Mouse (Mus musculus) neural tube, embryonic 14.5 days (tissue): ENCODE measurements around the gene Gpr180. TPM values are rescaled to one million over a fixed set of nuclear protein-coding genes. Genes with fewer than 3 reads are reported as not detected.
"Not testable (repeated sequence)": the region's sequence is repeated elsewhere in the genome, so short reads cannot be mapped to it uniquely, and the experiment has no call there.

ENCODE experiments used
- ATAC-seq: fragments of 200-750 bp; cut with Nextera tagmentation; 2 replicates; pipeline ENCODE4 v1.8.0; 2017; ENCODE audit warnings: low read depth, mild to moderate bottlenecking, moderate TSS enrichment, moderate library complexity
- H3K27ac ChIP-seq: fragments of 300-500 bp; sonication (generic); 2 replicates; pipeline ENCODE4 v1.5.1; 2014; ENCODE audit warnings: low read depth, mild to moderate bottlenecking, control low read depth, low read length, moderate library complexity, mixed read lengths
- H3K27me3 ChIP-seq: fragments of 300-500 bp; sonication (generic); 2 replicates; pipeline ENCODE4 v1.6.1; 2014; ENCODE audit warnings: low read length; ENCODE audit not compliant: control insufficient read depth, insufficient read depth
- H3K36me3 ChIP-seq: fragments of 300-500 bp; sonication (generic); 2 replicates; pipeline ENCODE4 v1.6.1; 2014; ENCODE audit warnings: low read length, mixed read lengths; ENCODE audit not compliant: control insufficient read depth, insufficient read depth
- H3K4me1 ChIP-seq: fragments of 300-500 bp; sonication (generic); 2 replicates; pipeline ENCODE4 v1.6.1; 2014; ENCODE audit warnings: low read length; ENCODE audit not compliant: control insufficient read depth, insufficient read depth
- H3K4me2 ChIP-seq: fragments of 300-500 bp; sonication (generic); 2 replicates; pipeline ENCODE4 v1.6.1; 2014; ENCODE audit warnings: mild to moderate bottlenecking, low read depth, low read length, control low read depth
- H3K4me3 ChIP-seq: fragments of 300-500 bp; sonication (generic); 2 replicates; pipeline ENCODE4 v1.5.1; 2014; ENCODE audit warnings: low read depth, low read length, control low read depth, mixed read lengths
- H3K9ac ChIP-seq: fragments of 300-500 bp; sonication (generic); replicated peaks from 2 replicates; pipeline ENCODE4 v1.6.1; 2014; ENCODE audit warnings: low read depth, mild to moderate bottlenecking, control low read depth, low read length, mixed read lengths
- H3K9me3 ChIP-seq: fragments of 300-500 bp; sonication (generic); 2 replicates; pipeline ENCODE4 v1.6.1; 2016; ENCODE audit warnings: low read length; ENCODE audit not compliant: control insufficient read depth
- WGBS: fragments of 180-500 bp; shearing (Covaris S2); extraction: QIAGEN DNeasy Blood & Tissue Kit; methylation state at CpG from one replicate; pipeline ENCODE4 v1.1.7; 2014; 5-methylcytosine and 5-hydroxymethylcytosine counted together
- polyA plus RNA-seq: library from polyadenylated mRNA; unstranded; fragments of >200 nt; fragmentation: Nextera tagmentation; extraction: Ambion mirVana; gene quantifications from 2 replicates; pipeline ENCODE4 v1.2.1, GENCODE M21; 2014

The Gpr180 gene
- polyA plus RNA-seq, result 47.6 and 51.5 TPM in 2 replicates

DNA sequence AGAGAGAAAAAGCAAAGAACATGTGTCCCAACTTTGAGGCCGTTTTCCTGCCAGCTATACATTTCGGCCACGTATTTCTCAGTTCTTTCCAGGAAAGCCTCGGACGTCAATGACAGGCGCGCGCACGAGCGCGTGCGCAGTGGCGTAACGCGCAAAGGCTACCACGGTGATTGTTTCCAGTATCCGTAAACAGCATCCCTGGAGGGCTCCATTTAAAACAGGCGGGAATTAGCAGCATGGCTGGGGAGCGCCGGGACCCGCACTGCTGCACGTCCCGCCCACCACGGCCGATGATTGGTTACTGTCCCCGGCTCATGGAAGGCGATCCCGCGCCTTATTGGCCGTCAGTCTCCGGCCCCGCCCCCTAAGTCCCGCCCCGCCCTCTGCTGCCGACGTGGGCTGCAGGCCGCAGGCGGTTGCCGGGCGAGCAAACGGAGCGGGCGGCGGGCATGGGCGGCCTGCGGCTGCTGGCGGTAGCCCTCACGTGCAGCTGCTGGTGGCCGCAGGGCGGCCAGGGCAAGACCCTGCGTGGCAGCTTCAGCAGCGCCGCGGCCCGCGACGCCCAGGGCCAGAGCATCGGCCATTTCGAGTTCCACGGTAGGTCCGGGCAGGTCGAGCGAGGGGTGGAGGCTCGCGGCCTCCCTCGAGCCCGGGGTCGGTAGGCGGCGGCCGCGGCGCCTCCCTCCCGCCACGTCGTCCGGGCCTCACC, at the start of gene Gpr180:
Gene Gpr180 (plus strand): TSS at position 415 of the 709 bp plus-strand sequence.
- Histone ChIP-seq H3K4me3 (peak within 1 kb of the TSS; percentile 84), H3K27ac (peak within 1 kb of the TSS; percentile 77), H3K4me1 (peaks cover 10% of the 10 kb centered on the region), H3K27me3 (no peaks in the 10 kb centered on the region), H3K9me3 (no peaks in the 10 kb centered on the region), H3K4me2 (peak within 1 kb of the TSS; percentile 86), H3K36me3 (peaks cover 6% of the 10 kb centered on the region; the same call in 1 of the 2 replicates), H3K9ac (peak within 1 kb of the TSS; percentile 87)
- ATAC-seq, result peak; percentile 98
- under 1% methylated on average over 57 of the region's 77 CpGs for WGBS

DNA sequence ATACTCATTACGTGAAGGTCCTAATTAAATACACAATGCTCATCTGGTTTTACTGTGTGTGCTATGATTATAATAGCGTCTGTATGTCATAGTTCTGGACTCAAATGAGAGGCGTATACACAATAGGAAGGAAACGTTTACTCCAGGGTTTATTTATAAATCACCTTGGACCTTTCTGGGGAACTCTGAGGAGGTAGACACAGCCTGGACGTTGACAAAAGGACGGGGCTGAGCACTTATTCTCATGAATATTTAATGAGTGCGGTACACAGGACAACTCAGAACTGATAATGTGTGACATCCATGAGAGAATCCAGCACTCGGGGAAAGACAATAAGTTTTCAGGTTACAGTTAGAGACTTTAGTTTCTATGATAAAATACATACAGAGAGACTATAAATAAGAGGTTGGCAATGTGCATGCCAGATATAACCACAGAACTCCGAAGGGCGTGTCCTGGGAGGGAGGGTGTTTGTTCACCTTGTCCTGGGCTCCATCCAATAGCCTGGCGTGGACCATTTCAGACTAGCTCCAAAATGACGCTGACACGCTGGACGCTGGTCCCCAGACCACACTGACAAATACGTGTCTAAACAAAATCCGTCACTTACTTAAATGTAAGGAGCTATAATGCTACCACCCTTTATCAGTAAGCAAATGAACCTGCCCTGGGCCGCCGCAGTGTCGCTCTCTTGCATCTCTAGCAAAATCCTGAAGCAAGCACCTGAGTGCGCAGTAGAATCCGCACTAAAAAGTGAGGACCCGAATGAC, 48.3 kb upstream of the Gpr180 start:
- no peaks in the 10 kb centered on the region for H3K9me3 ChIP-seq
- peak overlapping the region; percentile 67 for H3K4me2 ChIP-seq
- WGBS, result 5% methylated on average over 22 of the region's 22 CpGs
- H3K4me1 ChIP-seq, result peaks cover 8% of the 10 kb centered on the region; the same call in 1 of the 2 replicates
- H3K27me3 ChIP-seq, result no peaks in the 10 kb centered on the region
- H3K9ac ChIP-seq, result peak overlapping the region; percentile 52
- H3K4me3 ChIP-seq, result peak overlapping the region; percentile 60
- ATAC-seq, result peak; percentile 34; the same call in 1 of the 2 replicates
- H3K27ac ChIP-seq, result peak overlapping the region; percentile 28; the same call in 1 of the 2 replicates
- H3K36me3 ChIP-seq, result no peaks in the 10 kb centered on the region

DNA sequence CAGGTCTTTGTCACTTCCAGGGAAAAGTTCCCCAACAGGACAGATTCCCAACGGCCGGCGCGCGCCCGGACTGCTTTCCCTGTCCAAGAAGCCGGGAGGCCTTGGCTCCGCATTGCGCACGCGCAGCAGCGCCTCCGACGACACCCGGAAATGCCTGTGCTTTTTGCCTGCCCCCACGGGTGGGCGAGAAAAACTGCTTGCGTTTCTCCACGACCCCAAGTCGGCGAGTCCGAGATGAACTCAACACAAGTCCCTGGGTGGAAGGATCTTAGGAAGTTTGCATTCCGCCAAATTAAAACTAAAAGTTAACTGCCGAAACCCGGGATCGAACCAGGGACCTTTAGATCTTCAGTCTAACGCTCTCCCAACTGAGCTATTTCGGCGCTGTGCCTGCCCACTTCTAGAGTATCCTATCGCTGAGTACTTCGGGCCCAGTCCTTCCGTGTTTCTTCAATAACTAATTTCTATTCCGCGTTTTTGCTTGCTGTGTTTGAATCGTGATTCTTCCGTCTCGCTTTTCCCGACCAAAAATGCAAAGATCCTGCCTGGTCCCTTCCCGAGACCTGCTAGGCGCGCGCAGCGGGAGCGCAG, 47.6 kb upstream of the Gpr180 start:
- H3K4me1 ChIP-seq, result peaks cover 8% of the 10 kb centered on the region; the same call in 1 of the 2 replicates
- H3K4me3 ChIP-seq, result peak overlapping the region; percentile 60
- peak; percentile 84 for ATAC-seq
- WGBS, result under 1% methylated on average over 44 of the region's 44 CpGs
- no peaks in the 10 kb centered on the region for H3K36me3 ChIP-seq
- H3K9ac ChIP-seq, result peak overlapping the region; percentile 52
- H3K4me2 ChIP-seq, result peak overlapping the region; percentile 67
- no peaks in the 10 kb centered on the region for H3K9me3 ChIP-seq
- H3K27me3 ChIP-seq, result no peaks in the 10 kb centered on the region
- peak overlapping the region; percentile 28; the same call in 1 of the 2 replicates for H3K27ac ChIP-seq

DNA sequence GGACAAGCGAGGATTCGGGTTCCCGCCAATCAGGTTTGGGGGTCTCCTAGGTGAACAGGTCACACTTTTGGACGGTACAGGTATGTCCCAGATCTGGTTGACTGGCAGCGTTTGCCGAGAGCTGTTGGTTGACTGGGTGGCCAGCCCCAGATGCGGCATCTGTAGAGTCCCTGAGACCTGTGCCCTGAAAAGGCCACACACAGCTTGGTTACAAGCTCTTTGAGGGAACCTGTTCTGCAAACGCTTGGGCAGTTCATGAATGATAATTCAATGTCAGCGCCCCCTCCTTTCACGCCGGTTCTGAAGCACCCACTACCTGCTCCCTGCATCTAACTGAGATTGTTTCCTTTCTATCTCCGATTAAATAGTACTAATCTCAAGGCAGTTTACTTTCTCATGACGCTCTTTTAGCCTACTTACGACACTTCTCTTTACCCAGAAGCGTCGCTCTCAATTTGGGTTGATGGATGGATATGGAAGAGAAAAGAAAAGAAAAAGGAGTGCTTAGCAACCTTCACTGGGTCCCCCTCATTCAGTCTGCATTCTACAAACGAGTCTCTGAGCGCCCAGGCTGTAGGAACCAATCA, 47.1 kb upstream of the Gpr180 start:
- under 1% methylated on average over 18 of the region's 18 CpGs for WGBS
- Histone ChIP-seq H3K9ac (peak overlapping the region; percentile 52), H3K36me3 (no peaks in the 10 kb centered on the region), H3K4me3 (peak overlapping the region; percentile 60), H3K9me3 (no peaks in the 10 kb centered on the region), H3K27me3 (no peaks in the 10 kb centered on the region), H3K27ac (peak overlapping the region; percentile 28; the same call in 1 of the 2 replicates), H3K4me1 (peaks cover 8% of the 10 kb centered on the region; the same call in 1 of the 2 replicates), H3K4me2 (peak overlapping the region; percentile 67)
- ATAC-seq, result peak; percentile 54

DNA sequence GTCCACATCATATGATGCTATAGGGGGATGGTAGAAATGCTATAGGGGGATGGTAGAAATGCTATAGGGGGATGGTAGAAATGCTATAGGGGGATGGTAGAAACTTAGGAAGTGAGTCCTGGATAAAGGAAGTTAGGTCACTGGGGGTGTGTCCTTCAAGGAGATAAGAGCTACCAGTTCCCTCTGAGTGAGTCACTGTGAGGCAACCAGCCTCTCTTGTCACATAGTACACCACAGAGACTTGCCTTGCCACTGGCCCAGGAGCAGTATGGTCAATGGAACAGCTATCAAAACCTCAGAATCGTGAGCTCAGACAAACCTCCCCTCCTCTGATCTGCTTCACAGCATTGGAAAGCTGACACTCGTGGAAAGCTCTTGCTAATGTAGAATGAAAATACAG, 38.7 kb upstream of the Gpr180 start:
- 75% methylated on average over 2 of the region's 2 CpGs for WGBS

DNA sequence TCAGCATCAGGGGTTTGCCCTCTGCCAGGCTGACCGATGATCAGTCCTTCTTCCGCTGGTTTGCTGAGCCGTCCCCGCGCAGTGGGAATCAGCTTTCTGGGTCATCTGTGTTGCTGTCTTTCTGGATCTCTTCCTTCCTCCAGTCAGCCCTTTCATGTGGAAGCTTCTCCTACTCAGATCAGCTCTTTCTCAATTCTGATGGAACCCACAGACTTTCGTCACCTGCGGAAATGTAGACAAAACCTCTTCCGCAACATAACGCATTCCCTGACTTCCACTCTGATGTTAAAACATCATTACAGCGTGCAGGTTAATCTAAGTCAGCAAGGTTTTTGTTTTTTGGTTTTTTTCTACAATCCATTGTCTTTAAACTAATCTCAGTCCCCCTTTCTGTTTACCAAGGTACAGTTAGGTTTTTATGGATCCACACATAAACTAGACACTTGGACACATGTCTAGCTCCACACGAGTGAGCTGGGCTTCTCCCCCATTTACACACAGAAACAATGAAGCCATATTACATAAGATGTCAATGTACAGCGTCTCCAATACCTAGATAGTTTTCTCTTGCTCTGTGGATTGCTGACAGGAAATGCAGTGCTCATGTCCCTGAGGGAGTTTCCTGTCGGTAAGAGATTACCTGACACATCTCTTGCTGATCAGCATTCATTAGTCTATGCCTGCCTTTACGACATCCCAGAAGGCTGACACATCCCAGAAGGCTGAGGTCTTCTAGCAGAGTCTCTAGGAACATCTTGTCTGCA, 35.5 kb upstream of the Gpr180 start:
- no peak overlapping the region for H3K4me2 ChIP-seq
- no peaks in the 10 kb centered on the region for H3K9me3 ChIP-seq
- H3K27ac ChIP-seq, result no peak overlapping the region
- no peak overlapping the region for H3K9ac ChIP-seq
- no peak for ATAC-seq
- H3K4me1 ChIP-seq, result no peaks in the 10 kb centered on the region
- H3K4me3 ChIP-seq, result no peak overlapping the region
- 84% methylated on average over 14 of the region's 14 CpGs for WGBS
- H3K27me3 ChIP-seq, result no peaks in the 10 kb centered on the region
- H3K36me3 ChIP-seq, result no peaks in the 10 kb centered on the region

More for the DNA sequence above, 38.7 kb upstream of the Gpr180 start:
- Histone ChIP-seq H3K4me3 (no peak overlapping the region), H3K4me1 (no peaks in the 10 kb centered on the region), H3K4me2 (no peak overlapping the region), H3K9me3 (no peaks in the 10 kb centered on the region), H3K27ac (no peak overlapping the region), H3K36me3 (no peaks in the 10 kb centered on the region), H3K9ac (no peak overlapping the region), H3K27me3 (no peaks in the 10 kb centered on the region)
- no peak for ATAC-seq

DNA sequence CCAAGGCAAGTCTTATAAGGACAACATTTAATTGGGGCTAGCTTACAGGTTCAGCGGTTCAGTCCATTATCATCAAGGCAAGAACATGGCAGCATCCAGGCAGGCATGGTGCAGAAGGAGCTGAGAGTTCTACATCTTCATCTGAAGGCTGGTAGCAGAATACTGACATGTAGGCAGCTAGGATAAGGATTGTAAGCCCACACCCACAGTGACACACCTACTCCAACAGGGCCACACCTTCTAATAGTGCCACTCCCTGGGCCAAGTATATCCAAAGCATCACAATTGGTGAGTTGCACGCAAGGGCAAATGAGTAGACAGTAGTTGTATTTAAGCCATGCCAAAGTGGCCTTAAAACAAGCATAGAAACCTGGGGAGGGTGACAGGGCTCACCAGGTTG, 29.5 kb upstream of the Gpr180 start:
- H3K27me3 ChIP-seq, H3K9me3 ChIP-seq, H3K4me1 ChIP-seq, H3K27ac ChIP-seq, H3K36me3 ChIP-seq, H3K4me3 ChIP-seq, ATAC-seq, H3K4me2 ChIP-seq, H3K9ac ChIP-seq: not testable (repeated sequence)
- 95% methylated on average over 2 of the region's 2 CpGs for WGBS

DNA sequence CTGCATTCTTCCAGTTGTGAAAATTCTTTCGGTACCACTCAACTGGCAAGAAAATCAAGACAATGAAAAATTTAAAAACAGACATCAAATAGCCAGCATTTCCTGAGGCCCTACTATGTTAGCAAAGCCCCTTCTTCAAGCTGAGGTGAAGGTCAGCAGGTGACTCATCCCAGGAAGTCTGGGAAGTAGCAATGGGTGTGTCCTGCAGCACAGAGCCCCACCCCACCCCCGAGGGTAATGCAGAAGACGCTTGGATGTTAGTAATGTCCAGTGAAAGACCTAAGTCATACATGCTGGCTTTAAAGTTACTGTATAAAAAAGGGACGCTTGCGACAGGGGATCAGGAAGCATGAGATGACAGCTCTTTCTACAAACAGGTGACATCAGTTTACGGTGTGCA, 23.8 kb upstream of the Gpr180 start:
- H3K9ac ChIP-seq, result no peak overlapping the region
- no peaks in the 10 kb centered on the region for H3K4me1 ChIP-seq
- H3K4me2 ChIP-seq, result no peak overlapping the region
- 90% methylated on average over 6 of the region's 6 CpGs for WGBS
- no peak for ATAC-seq
- H3K4me3 ChIP-seq, result no peak overlapping the region
- H3K36me3 ChIP-seq, result peaks cover 42% of the 10 kb centered on the region
- no peak overlapping the region for H3K27ac ChIP-seq
- H3K9me3 ChIP-seq, result no peaks in the 10 kb centered on the region
- no peaks in the 10 kb centered on the region for H3K27me3 ChIP-seq
